Mouse (Mus musculus) cortical plate, adult 2 months (tissue): ENCODE data around the gene Sapcd2. TPM values are rescaled to one million over a fixed set of nuclear protein-coding genes. Genes with fewer than 3 reads are reported as not detected.

ENCODE experiments used
- H3K27ac ChIP-seq: fragments of 200-500 bp; 2 replicates; pipeline ENCODE4 v1.5.1; 2012; ENCODE audit warnings: low read length, control low read depth, inconsistent platforms; ENCODE audit not compliant: insufficient read depth
- H3K4me1 ChIP-seq: fragments of 200-500 bp; 2 replicates; pipeline ENCODE4 v1.6.1; 2011; ENCODE audit warnings: low read length; ENCODE audit not compliant: control insufficient read depth, insufficient read depth
- H3K4me3 ChIP-seq: fragments of 200-500 bp; 2 replicates; pipeline ENCODE4 v1.5.1; 2011; ENCODE audit warnings: mild to moderate bottlenecking, low read length, control low read depth; ENCODE audit not compliant: insufficient read depth
- CTCF ChIP-seq: fragments of 200-500 bp; IDR thresholded peaks from 2 replicates; pipeline ENCODE4 v1.5.1; 2011; ENCODE audit warnings: mild to moderate bottlenecking, control low read depth, low read length; ENCODE audit not compliant: insufficient read depth; ENCODE audit errors: extremely low read depth
- POLR2A ChIP-seq: fragments of 200-500 bp; IDR thresholded peaks from 2 replicates; pipeline ENCODE4 v1.6.1; 2011; ENCODE audit warnings: mild to moderate bottlenecking, low read length, control low read depth; ENCODE audit not compliant: insufficient read depth; ENCODE audit errors: extremely low read depth
- polyA plus RNA-seq: library from polyadenylated mRNA; depleted of rRNA; stranded (reverse); fragments of >200 nt; gene quantifications from 2 replicates; pipeline ENCODE4 v1.2.3, GENCODE M21; 2012

The Sapcd2 gene
- polyA plus RNA-seq, 1 experiment: 4.0 TPM

- H3K27ac ChIP-seq: no peak overlapping the region
Measured at GRCm38 (mm10) chr2:25354211-25354610, 17.9 kb upstream of the Sapcd2 start.

GRCm38 (mm10) chr2:25355419-25356066 is 16.6 kb upstream of the Sapcd2 start:
- H3K4me3 ChIP-seq: peak overlapping the region; percentile 63
- TF ChIP-seq CTCF: no peak
- no peak for TF ChIP-seq POLR2A
- H3K27ac ChIP-seq: no peak overlapping the region
- H3K4me1 ChIP-seq: peaks cover 7% of the 10 kb centered on the region

More at GRCm38 (mm10) chr2:25354211-25354610, 17.9 kb upstream of the Sapcd2 start:
- H3K4me1 ChIP-seq: peaks cover 7% of the 10 kb centered on the region
- H3K4me3 ChIP-seq: no peak overlapping the region
- no peak for TF ChIP-seq POLR2A
- no peak for TF ChIP-seq CTCF

- no peak within 1 kb of the TSS for H3K27ac ChIP-seq
- peak within 1 kb of the TSS; percentile 63 for H3K4me3 ChIP-seq
- TF ChIP-seq CTCF: no peak
- peak; percentile 70 for TF ChIP-seq POLR2A
- H3K4me1 ChIP-seq: peaks cover 7% of the 10 kb centered on the region
Measured at GRCm38 (mm10) chr2:25356208-25357079, 15.7 kb upstream of the Sapcd2 start, which contains the start of gene Dpp7. Gene Dpp7 (minus strand): TSS chr2:25356359.

- H3K4me3 ChIP-seq: no peak overlapping the region
- peaks cover 7% of the 10 kb centered on the region for H3K4me1 ChIP-seq
- no peak for TF ChIP-seq CTCF
- no peak for TF ChIP-seq POLR2A
- no peak overlapping the region for H3K27ac ChIP-seq
Measured at GRCm38 (mm10) chr2:25359848-25360247, 12.3 kb upstream of the Sapcd2 start.

- no peak overlapping the region for H3K27ac ChIP-seq
- no peaks in the 10 kb centered on the region for H3K4me1 ChIP-seq
- TF ChIP-seq POLR2A (no peak), CTCF (no peak)
- H3K4me3 ChIP-seq: no peak overlapping the region
Measured at GRCm38 (mm10) chr2:25363478-25364178, 8.5 kb upstream of the Sapcd2 start.

- Histone ChIP-seq H3K4me1 (no peaks in the 10 kb centered on the region), H3K4me3 (peak overlapping the region; percentile 88; the same call in 1 of the 2 replicates), H3K27ac (no peak overlapping the region)
- TF ChIP-seq CTCF (no peak), POLR2A (no peak)
Measured at GRCm38 (mm10) chr2:25364313-25364712, 7.8 kb upstream of the Sapcd2 start.

GRCm38 (mm10) chr2:25364761-25365090 is 7.4 kb upstream of the Sapcd2 start:
- TF ChIP-seq POLR2A (no peak), CTCF (no peak)
- H3K4me3 ChIP-seq: peak overlapping the region; percentile 88
- no peaks in the 10 kb centered on the region for H3K4me1 ChIP-seq
- H3K27ac ChIP-seq: no peak overlapping the region

GRCm38 (mm10) chr2:25365091-25365761 is 6.9 kb upstream of the Sapcd2 start, which contains the start of gene Uap1l1:
Gene Uap1l1 (minus strand): TSS chr2:25365682.
- peak within 1 kb of the TSS; percentile 88 for H3K4me3 ChIP-seq
- no peak for TF ChIP-seq CTCF
- TF ChIP-seq POLR2A: peak; percentile 68; the same call in 1 of the 2 replicates
- H3K4me1 ChIP-seq: no peaks in the 10 kb centered on the region
- no peak within 1 kb of the TSS for H3K27ac ChIP-seq

- Histone ChIP-seq H3K4me3 (no peak overlapping the region), H3K27ac (no peak overlapping the region), H3K4me1 (no peaks in the 10 kb centered on the region)
- no peak for TF ChIP-seq POLR2A
- no peak for TF ChIP-seq CTCF
Measured at GRCm38 (mm10) chr2:25369996-25370395, 2.1 kb upstream of the Sapcd2 start.
